Comparison of ENCODE assay signal across 18 mouse cellular contexts in the genomic region with DNA sequence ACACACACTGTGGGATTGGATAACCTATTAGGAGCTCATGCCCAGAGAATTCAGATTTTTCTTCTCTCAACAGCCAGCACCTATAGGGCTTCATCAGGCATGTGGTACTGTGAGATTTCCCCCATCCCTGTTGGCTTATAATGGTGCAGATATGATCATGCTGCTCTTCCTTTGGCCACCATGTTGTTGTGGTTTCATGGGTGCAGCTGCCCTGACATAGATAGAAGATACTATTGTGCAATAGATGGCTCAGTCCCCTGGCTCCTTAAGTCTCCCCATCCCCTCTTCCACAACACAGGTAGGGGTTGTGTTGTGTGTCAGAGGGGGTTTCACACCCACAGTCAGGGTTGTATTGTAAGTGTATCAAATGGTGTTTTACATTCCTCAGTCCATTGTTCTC.
"Had no signal": no experiment of that assay in that cellular context is flagged by ENCODE, and none has a peak within 500 bp of the region (broad histone marks: within the 10 kb centered on the region; RNA-seq: fewer than 3 reads in every experiment).

No protein-coding gene starts in this region.

- H3K4me1 ChIP-seq: liver, embryonic 15.5 days; lung, embryonic 15.5 days; neural tube, embryonic 12.5 days had no signal

- H3K27ac ChIP-seq: liver, embryonic 15.5 days; lung, embryonic 15.5 days; macrophage; midbrain, embryonic 10.5 days; midbrain, embryonic 12.5 days; neural tube, embryonic 12.5 days had no signal

- H3K9ac ChIP-seq: liver, embryonic 15.5 days; liver, postnatal 0 days; lung, embryonic 15.5 days; midbrain, embryonic 12.5 days; neural tube, embryonic 12.5 days had no signal

- DNase-seq: liver, postnatal 0 days; lung, adult 2 months; lung, postnatal 14 days; lung, postnatal 36 days; midbrain, embryonic 14.5 days; right cerebral cortex, postnatal 14 days; spleen, adult 18-20 months; thymus, adult 18-20 months; thymus, postnatal 14 days; thymus, postnatal 4 days had no signal

- H3K9me3 ChIP-seq: liver, embryonic 15.5 days; lung, embryonic 15.5 days; midbrain, embryonic 10.5 days; midbrain, embryonic 12.5 days; neural tube, embryonic 12.5 days had no signal

- H3K4me2 ChIP-seq: liver, embryonic 15.5 days; lung, embryonic 15.5 days; midbrain, embryonic 12.5 days; neural tube, embryonic 12.5 days had no signal

- H3K36me3 ChIP-seq: liver, embryonic 15.5 days; midbrain, embryonic 10.5 days; midbrain, embryonic 12.5 days; neural tube, embryonic 12.5 days had no signal

- ATAC-seq: liver, postnatal 0 days; lung, postnatal 0 days; midbrain, embryonic 16.5 days had no signal

- H3K27me3 ChIP-seq: liver, embryonic 15.5 days; lung, embryonic 15.5 days; midbrain, embryonic 12.5 days; neural tube, embryonic 12.5 days had no signal

- H3K4me3 ChIP-seq: liver, embryonic 15.5 days; lung, embryonic 15.5 days; midbrain, embryonic 10.5 days; midbrain, embryonic 12.5 days; neural tube, embryonic 12.5 days had no signal
